Mouse (Mus musculus): Measurements from ENCODE around the gene Tom1l2.

DNA sequence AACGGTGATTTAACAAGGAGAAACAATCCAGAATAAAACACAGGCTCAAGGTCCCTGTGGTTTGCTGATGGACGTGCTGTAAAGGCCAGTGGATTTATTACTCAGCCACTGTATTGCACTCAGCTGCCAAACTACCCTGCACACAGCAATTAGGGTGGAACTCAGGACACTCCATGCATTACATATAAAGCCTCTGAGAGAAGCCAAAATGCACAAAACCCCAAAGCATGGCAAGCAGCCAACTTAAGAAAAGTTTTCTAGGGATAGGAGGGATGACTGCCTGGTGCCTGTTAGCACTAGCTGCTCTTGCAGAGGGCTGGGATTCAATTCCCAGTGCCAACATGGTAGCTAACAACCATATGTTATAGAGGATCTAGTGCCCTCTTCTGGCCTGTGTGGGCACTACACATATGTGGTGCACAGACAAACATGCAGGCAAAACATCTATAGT, 45.3 kb downstream of the Tom1l2 start:
- no peak for TF ChIP-seq POLR2A (IDR thresholded peaks at IDR 0.05; ENCODE audit: insufficient read length, low read depth)
- TF ChIP-seq MYOG (IDR thresholded peaks at IDR 0.05; ENCODE audit: control insufficient read depth in 1 of 3, insufficient read depth in 1 of 3, insufficient read length in 2 of 3, low read depth in 2 of 3), result no peak
- no peak for TF ChIP-seq MAX (IDR thresholded peaks at IDR 0.05; ENCODE audit: low read depth)
- no peak for TF ChIP-seq USF1 (IDR thresholded peaks at IDR 0.05; ENCODE audit: low read depth)
- TF ChIP-seq MYOD1 (IDR thresholded peaks at IDR 0.05; ENCODE audit: control insufficient read depth in 1 of 3, insufficient read length in 2 of 3, low read depth in 2 of 3), result no peak
- 0 out of 2 replicates have a peak, but pooled peaks have one; percentile 32 for TF ChIP-seq CEBPB (IDR thresholded peaks at IDR 0.05; ENCODE audit: insufficient read depth, poor library complexity, severe bottlenecking)
